Mouse (Mus musculus): ENCODE results near the gene Atp11a. TPM values are rescaled to one million over a fixed set of nuclear protein-coding genes. Genes with fewer than 3 reads are reported as not detected.
A peak's percentile ranks its signal among the peaks of the same experiment; 100 is the strongest.

The Atp11a gene
- polyA plus RNA-seq, 1 experiment from 2014 or later: 10.4 TPM

- no peak overlapping the region for H3K4me2 ChIP-seq
- H3K4me1 ChIP-seq: peaks cover 63% of the 10 kb centered on the region
- no peak overlapping the region for H3K27ac ChIP-seq (replicated peaks)
- 80% methylated on average over 7 of the region's 7 CpGs for WGBS
- no peak overlapping the region for H3K4me3 ChIP-seq
- H3K36me3 ChIP-seq: no peaks in the 10 kb centered on the region
- H3K9me3 ChIP-seq: no peaks in the 10 kb centered on the region
- no peak for ATAC-seq (ENCODE audit: extremely low read depth, insufficient number of reproducible peaks, low FRiP score, low TSS enrichment)
- no peaks in the 10 kb centered on the region for H3K27me3 ChIP-seq (replicated peaks)
- H3K9ac ChIP-seq: no peak overlapping the region
Measured at GRCm38 (mm10) chr8:12769296-12769695, 12.5 kb downstream of the Atp11a start.

GRCm38 (mm10) chr8:12772319-12772718 lies 15.5 kb downstream of the Atp11a start:
- H3K36me3 ChIP-seq: no peaks in the 10 kb centered on the region
- no peak overlapping the region for H3K4me2 ChIP-seq
- peaks cover 85% of the 10 kb centered on the region for H3K4me1 ChIP-seq
- no peak overlapping the region for H3K27ac ChIP-seq (replicated peaks)
- H3K27me3 ChIP-seq (replicated peaks): no peaks in the 10 kb centered on the region
- ATAC-seq (ENCODE audit: extremely low read depth, insufficient number of reproducible peaks, low FRiP score, low TSS enrichment): no peak
- H3K4me3 ChIP-seq: no peak overlapping the region
- no peaks in the 10 kb centered on the region for H3K9me3 ChIP-seq
- 92% methylated on average over 2 of the region's 2 CpGs for WGBS
- no peak overlapping the region for H3K9ac ChIP-seq

- H3K4me1 ChIP-seq: peaks cover 83% of the 10 kb centered on the region
- no peak overlapping the region for H3K4me2 ChIP-seq
Measured at GRCm38 (mm10) chr8:12773914-12774313, 17.1 kb downstream of the Atp11a start.

GRCm38 (mm10) chr8:12774872-12775298 lies 18.1 kb downstream of the Atp11a start:
- ATAC-seq (ENCODE audit: extremely low read depth, insufficient number of reproducible peaks, low FRiP score, low TSS enrichment): no peak
- Histone ChIP-seq H3K36me3 (no peaks in the 10 kb centered on the region), H3K9ac (peak overlapping the region; percentile 61; the same call in 1 of the 2 replicates), H3K4me3 (no peak overlapping the region), H3K4me1 (peaks cover 84% of the 10 kb centered on the region), H3K4me2 (peak overlapping the region; percentile 40), H3K27ac (replicated peaks) (peak overlapping the region; percentile 90), H3K27me3 (replicated peaks) (no peaks in the 10 kb centered on the region), H3K9me3 (no peaks in the 10 kb centered on the region)
- 14% methylated on average over 4 of the region's 4 CpGs for WGBS

More at GRCm38 (mm10) chr8:12773914-12774313, 17.1 kb downstream of the Atp11a start:
- Histone ChIP-seq H3K27ac (replicated peaks) (peak overlapping the region; percentile 90), H3K27me3 (replicated peaks) (no peaks in the 10 kb centered on the region), H3K36me3 (no peaks in the 10 kb centered on the region), H3K4me3 (no peak overlapping the region), H3K9ac (peak overlapping the region; percentile 68), H3K9me3 (no peaks in the 10 kb centered on the region)
- 38% methylated on average over 4 of the region's 4 CpGs for WGBS
- ATAC-seq (ENCODE audit: extremely low read depth, insufficient number of reproducible peaks, low FRiP score, low TSS enrichment): no peak

- no peaks in the 10 kb centered on the region for H3K36me3 ChIP-seq
- no peak for ATAC-seq (ENCODE audit: extremely low read depth, insufficient number of reproducible peaks, low FRiP score, low TSS enrichment)
- no peaks in the 10 kb centered on the region for H3K9me3 ChIP-seq
- no peaks in the 10 kb centered on the region for H3K27me3 ChIP-seq (replicated peaks)
- WGBS: 41% methylated on average over 9 of the region's 9 CpGs
- peak overlapping the region; percentile 90 for H3K27ac ChIP-seq (replicated peaks)
- peak overlapping the region; percentile 40 for H3K4me2 ChIP-seq
- no peak overlapping the region for H3K4me3 ChIP-seq
- peak overlapping the region; percentile 41 for H3K9ac ChIP-seq
- H3K4me1 ChIP-seq: peaks cover 86% of the 10 kb centered on the region
Measured at GRCm38 (mm10) chr8:12775302-12775975, 18.6 kb downstream of the Atp11a start.

- ATAC-seq (ENCODE audit: extremely low read depth, insufficient number of reproducible peaks, low FRiP score, low TSS enrichment): no peak
- peak overlapping the region; percentile 41 for H3K9ac ChIP-seq
- H3K4me3 ChIP-seq: no peak overlapping the region
Measured at GRCm38 (mm10) chr8:12776166-12776565, 19.4 kb downstream of the Atp11a start.

GRCm38 (mm10) chr8:12777171-12777570 lies 20.4 kb downstream of the Atp11a start:
- 0 out of 2 replicates have a peak overlapping the region, but pooled peaks have one; percentile 32 for H3K27ac ChIP-seq (replicated peaks)
- no peak overlapping the region for H3K4me3 ChIP-seq
- 30% methylated on average over 5 of the region's 5 CpGs for WGBS
- H3K4me2 ChIP-seq: no peak overlapping the region; the same call in 1 of the 2 replicates
- H3K27me3 ChIP-seq (replicated peaks): no peaks in the 10 kb centered on the region
- ATAC-seq (ENCODE audit: extremely low read depth, insufficient number of reproducible peaks, low FRiP score, low TSS enrichment): no peak
- H3K9me3 ChIP-seq: no peaks in the 10 kb centered on the region
- no peaks in the 10 kb centered on the region for H3K36me3 ChIP-seq
- H3K9ac ChIP-seq: no peak overlapping the region
- peaks cover 88% of the 10 kb centered on the region for H3K4me1 ChIP-seq

More at GRCm38 (mm10) chr8:12776166-12776565, 19.4 kb downstream of the Atp11a start:
- Histone ChIP-seq H3K9me3 (no peaks in the 10 kb centered on the region), H3K27ac (replicated peaks) (peak overlapping the region; percentile 90), H3K4me2 (peak overlapping the region; percentile 40), H3K36me3 (no peaks in the 10 kb centered on the region), H3K4me1 (peaks cover 88% of the 10 kb centered on the region), H3K27me3 (replicated peaks) (no peaks in the 10 kb centered on the region)
- WGBS: 49% methylated on average over 10 of the region's 10 CpGs

- Histone ChIP-seq H3K4me2 (no peak overlapping the region), H3K4me1 (peaks cover 79% of the 10 kb centered on the region), H3K27ac (replicated peaks) (0 out of 2 replicates have a peak overlapping the region, but pooled peaks have one; percentile 17), H3K9ac (no peak overlapping the region), H3K9me3 (no peaks in the 10 kb centered on the region), H3K36me3 (peaks cover 4% of the 10 kb centered on the region; the same call in 1 of the 2 replicates), H3K4me3 (no peak overlapping the region), H3K27me3 (replicated peaks) (no peaks in the 10 kb centered on the region)
- WGBS: 51% methylated on average over 4 of the region's 4 CpGs
- ATAC-seq (ENCODE audit: extremely low read depth, insufficient number of reproducible peaks, low FRiP score, low TSS enrichment): no peak
Measured at GRCm38 (mm10) chr8:12779541-12779940, 22.7 kb downstream of the Atp11a start.

GRCm38 (mm10) chr8:12785508-12785907 lies 28.7 kb downstream of the Atp11a start:
- no peak overlapping the region for H3K27ac ChIP-seq (replicated peaks)
- ATAC-seq (ENCODE audit: extremely low read depth, insufficient number of reproducible peaks, low FRiP score, low TSS enrichment): no peak
- WGBS: 64% methylated on average over 8 of the region's 8 CpGs
- H3K27me3 ChIP-seq (replicated peaks): no peaks in the 10 kb centered on the region
- H3K4me2 ChIP-seq: no peak overlapping the region
- peaks cover 10% of the 10 kb centered on the region; the same call in 1 of the 2 replicates for H3K36me3 ChIP-seq
- H3K4me3 ChIP-seq: no peak overlapping the region
- H3K4me1 ChIP-seq: peaks cover 63% of the 10 kb centered on the region
- no peak overlapping the region for H3K9ac ChIP-seq
- H3K9me3 ChIP-seq: no peaks in the 10 kb centered on the region

GRCm38 (mm10) chr8:12786261-12786957 lies 29.6 kb downstream of the Atp11a start:
- Histone ChIP-seq H3K9me3 (no peaks in the 10 kb centered on the region), H3K36me3 (peaks cover 12% of the 10 kb centered on the region; the same call in 1 of the 2 replicates), H3K4me2 (no peak overlapping the region), H3K4me3 (no peak overlapping the region), H3K27me3 (replicated peaks) (no peaks in the 10 kb centered on the region), H3K9ac (no peak overlapping the region), H3K4me1 (peaks cover 58% of the 10 kb centered on the region), H3K27ac (replicated peaks) (no peak overlapping the region)
- WGBS: 82% methylated on average over 14 of the region's 14 CpGs
- no peak for ATAC-seq (ENCODE audit: extremely low read depth, insufficient number of reproducible peaks, low FRiP score, low TSS enrichment)

- Histone ChIP-seq H3K4me1 (peaks cover 52% of the 10 kb centered on the region), H3K27ac (replicated peaks) (no peak overlapping the region), H3K36me3 (peaks cover 12% of the 10 kb centered on the region; the same call in 1 of the 2 replicates), H3K9ac (no peak overlapping the region), H3K9me3 (no peaks in the 10 kb centered on the region), H3K4me2 (no peak overlapping the region), H3K4me3 (no peak overlapping the region), H3K27me3 (replicated peaks) (no peaks in the 10 kb centered on the region)
- no peak for ATAC-seq (ENCODE audit: extremely low read depth, insufficient number of reproducible peaks, low FRiP score, low TSS enrichment)
- 74% methylated on average over 12 of the region's 12 CpGs for WGBS
Measured at GRCm38 (mm10) chr8:12786958-12787301, 30.1 kb downstream of the Atp11a start.

All from heart, embryonic 13.5 days (tissue).